Mouse (Mus musculus) adrenal gland, adult 18-20 months (tissue): ENCODE results near the gene Snrpe. TPM values are rescaled to one million over a fixed set of nuclear protein-coding genes. Genes with fewer than 3 reads are reported as not detected.

Experiments used
- DNase-seq, 2 experiments: peaks; one replicate each; pipeline ENCODE4 v3.0.0; 2021 to 2022; ENCODE audit warnings: low spot score in 2 of 2
- long read RNA-seq, 2 experiments: library from polyadenylated mRNA; stranded (forward); transcript quantifications; one replicate each; pipeline ENCODE4 v2.0.0; 2021
- total RNA-seq, 2 experiments: library from RNA; stranded (reverse); gene quantifications; 1 replicate in 1 of 2; 2 replicates in 1 of 2; pipeline ENCODE4 v1.2.3; 2021

Gene Snrpe
- 100 to 1,000 TPM in 1 of 2 experiments, 10 to 100 TPM in 1; 91.3 to 108 TPM for total RNA-seq
- long read RNA-seq, experiment 1, transcript Snrpe-204 (5 exons, 503 nt): major isoform, 22 of 22 reads
- long read RNA-seq, experiment 1, partial matches to known transcripts: 0 of 22 reads
- long read RNA-seq, experiment 1, other reads (novel, unspliced or antisense): 0 of 22 reads
- long read RNA-seq, experiment 2, transcript Snrpe-204 (5 exons, 503 nt): major isoform, 52 of 62 reads
- long read RNA-seq, experiment 2, partial matches to known transcripts: 3 of 62 reads
- long read RNA-seq, experiment 2, other reads (novel, unspliced or antisense): 3 of 62 reads

GRCm38 (mm10) chr1:133609771-133610502, at the start of gene Snrpe:
TSS of gene Snrpe (minus strand) at chr1:133610291.
- DNase-seq: peak; percentile 95 to 97

- DNase-seq: no peak
Observed at GRCm38 (mm10) chr1:133658878-133659277, 48.8 kb upstream of the Snrpe start.

GRCm38 (mm10) chr1:133656811-133657210, 46.7 kb upstream of the Snrpe start:
- no peak for DNase-seq

GRCm38 (mm10) chr1:133653033-133653432, 42.9 kb upstream of the Snrpe start:
- DNase-seq: no peak

GRCm38 (mm10) chr1:133650288-133651055, 40.4 kb upstream of the Snrpe start:
- no peak for DNase-seq

DNA sequence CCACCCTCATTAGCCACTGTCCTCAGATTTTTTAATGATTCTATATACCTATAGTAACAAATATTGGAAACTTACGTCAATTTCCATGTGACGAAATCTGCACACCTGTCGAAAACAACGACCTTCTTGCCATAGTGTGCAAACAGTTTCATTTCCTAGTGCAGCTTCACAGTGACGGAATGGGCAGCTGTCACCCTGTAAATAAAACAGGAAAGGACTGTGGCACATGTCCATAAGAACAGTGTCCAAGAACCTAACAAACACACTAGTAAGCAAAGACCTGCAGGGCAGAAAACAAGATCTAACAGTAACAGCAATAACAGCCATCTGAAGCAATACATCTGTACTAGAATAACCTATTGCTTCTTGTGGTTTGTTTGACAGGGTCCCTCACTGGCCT, 35.6 kb upstream of the Snrpe start:
- no peak for DNase-seq

- DNase-seq: no peak
Observed at GRCm38 (mm10) chr1:133641163-133641562, 31.1 kb upstream of the Snrpe start.

- no peak for DNase-seq
Observed at GRCm38 (mm10) chr1:133638517-133638916, 28.4 kb upstream of the Snrpe start.

GRCm38 (mm10) chr1:133632168-133632567, 22.1 kb upstream of the Snrpe start:
- no peak for DNase-seq

GRCm38 (mm10) chr1:133625052-133625451, 15.0 kb upstream of the Snrpe start:
- no peak for DNase-seq

GRCm38 (mm10) chr1:133618311-133618710, 8.2 kb upstream of the Snrpe start:
- no peak for DNase-seq

DNA sequence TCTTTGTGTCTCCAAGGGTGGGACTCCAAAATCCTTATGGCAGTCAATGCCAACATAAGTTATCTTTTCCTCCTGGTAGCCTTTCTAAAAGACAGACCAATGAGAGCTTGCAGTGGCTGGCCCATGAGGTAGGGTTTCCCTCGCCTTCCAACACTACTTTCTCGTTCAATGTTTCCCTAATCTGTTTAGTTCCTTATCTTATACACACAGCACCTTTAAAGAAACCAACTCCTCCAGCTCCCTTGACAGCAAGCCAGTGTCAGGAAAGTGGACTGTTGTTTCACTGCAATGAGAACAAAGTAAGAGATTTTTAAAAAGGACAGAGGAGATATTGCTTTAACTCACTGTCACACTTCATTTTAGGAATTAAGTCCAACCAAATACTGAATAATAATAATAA, 7.8 kb upstream of the Snrpe start:
- no peak for DNase-seq

DNA sequence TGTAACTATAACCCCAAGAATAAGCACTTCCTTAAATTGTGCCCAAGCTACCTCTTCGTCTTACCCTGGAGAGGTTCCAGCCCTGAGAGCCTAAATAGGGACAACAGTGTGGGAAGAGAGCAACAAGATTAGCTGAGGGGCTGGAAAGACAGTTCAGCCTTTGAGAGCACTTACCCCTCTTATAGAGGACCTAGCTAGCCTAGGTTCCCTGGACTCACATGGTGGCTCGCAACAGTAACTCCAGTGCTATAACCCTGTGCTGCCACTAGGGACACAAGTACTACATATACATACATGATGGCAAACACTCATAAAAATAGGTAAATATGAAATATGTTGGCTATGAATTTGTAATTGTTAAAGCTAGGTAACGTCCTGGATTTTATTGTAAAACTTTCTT, 3.7 kb upstream of the Snrpe start:
- no peak for DNase-seq

DNA sequence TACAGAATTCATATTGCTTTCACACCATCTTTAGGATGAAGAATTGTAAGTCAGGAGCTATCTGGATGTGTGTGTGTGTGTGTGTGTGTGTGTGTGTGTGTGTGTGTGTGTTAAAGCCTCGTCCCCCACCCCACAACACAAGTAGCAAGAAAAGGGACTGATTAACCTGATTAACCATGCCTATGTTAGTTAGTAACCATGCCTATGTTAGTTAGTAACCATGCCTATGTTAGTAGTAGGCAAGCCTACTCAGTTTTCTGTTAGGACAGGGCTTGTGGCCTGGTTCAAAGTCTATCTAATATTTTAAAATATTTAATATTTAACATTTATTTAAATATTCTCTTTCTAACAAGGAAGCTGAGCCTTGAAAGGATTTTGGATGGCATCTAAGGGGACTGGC, 1.3 kb upstream of the Snrpe start:
- DNase-seq: no peak

GRCm38 (mm10) chr1:133610601-133611000, 510 bp upstream of the Snrpe start:
- no peak for DNase-seq

GRCm38 (mm10) chr1:133603174-133603573, 6.9 kb downstream of the Snrpe start:
- no peak for DNase-seq

- DNase-seq: no peak
Observed at GRCm38 (mm10) chr1:133596298-133597007, 13.6 kb downstream of the Snrpe start.

- no peak for DNase-seq
Observed at GRCm38 (mm10) chr1:133585995-133586537, 24.0 kb downstream of the Snrpe start.

DNA sequence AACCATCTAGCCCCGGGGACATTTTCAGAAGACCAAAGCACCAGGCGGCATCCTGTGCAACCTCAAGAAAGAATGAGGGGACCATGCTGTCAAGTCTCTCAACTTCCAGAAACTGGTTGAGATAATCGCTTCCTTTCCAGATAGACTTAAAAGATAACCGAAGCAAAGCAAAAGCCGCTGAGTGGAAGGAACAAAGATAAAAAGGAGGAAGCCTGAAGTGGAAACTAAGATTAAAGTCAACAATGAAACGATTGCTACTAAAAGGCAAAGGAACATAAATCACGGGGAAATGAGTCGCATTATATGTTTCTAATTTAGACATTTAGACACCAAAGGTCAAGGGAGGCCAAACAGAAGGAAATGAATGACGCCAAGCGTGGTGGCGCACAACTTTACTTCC, 38.8 kb downstream of the Snrpe start:
- no peak for DNase-seq
